Comparison of ENCODE assay signal across 9 mouse cellular contexts in the genomic region with DNA sequence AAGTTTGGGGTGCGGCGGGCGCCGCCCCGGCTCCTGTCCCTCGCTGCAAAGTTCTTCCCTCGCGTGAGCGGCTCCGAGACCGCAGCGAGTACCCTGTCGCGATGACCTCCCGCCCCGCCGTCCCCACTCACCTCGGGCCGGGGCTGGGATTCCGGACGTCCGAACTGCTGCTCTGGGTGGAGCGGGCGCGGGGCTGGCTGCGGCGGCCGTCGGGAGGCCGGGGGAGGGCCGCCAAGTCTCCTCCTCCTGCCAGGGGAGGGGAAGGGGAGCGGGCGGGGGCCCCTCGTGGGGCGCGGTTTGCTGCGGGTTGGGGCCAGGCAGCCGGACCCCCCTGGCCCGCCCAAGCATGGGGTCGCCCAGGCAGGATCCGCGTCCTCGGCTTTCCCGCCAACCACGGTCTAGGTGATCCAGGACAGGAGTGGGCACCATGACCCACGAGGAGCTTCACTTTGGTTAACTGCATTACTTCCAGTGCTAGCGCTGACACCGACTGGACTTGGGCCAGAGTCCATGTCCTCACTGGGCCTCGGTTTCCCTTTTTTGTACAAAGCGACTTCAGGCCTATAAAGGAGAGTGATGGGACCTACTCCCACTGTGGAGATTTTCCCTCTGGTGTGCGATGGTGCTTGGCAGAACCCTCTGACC. TPM values are rescaled to one million over a fixed set of nuclear protein-coding genes. Genes with fewer than 3 reads are reported as not detected.
DNase-seq lines count a peak whose midpoint lies in the region; ATAC-seq and TF ChIP-seq lines count a peak whose summit lies in the region.
"Had no signal": no experiment of that assay in that cellular context is flagged by ENCODE, and none has a peak within 500 bp of the region (broad histone marks: within the 10 kb centered on the region; RNA-seq: fewer than 3 reads in every experiment).

TSS of gene Ccdc102a (minus strand) at position 248 of the 645 bp plus-strand sequence.

- H3K9ac ChIP-seq in heart, embryonic 11.5 days (ENCODE audit: low read depth, low read length), result peak within 1 kb of the TSS; percentile 92

- H3K27me3 ChIP-seq in heart, embryonic 11.5 days (ENCODE audit: control insufficient read depth, insufficient read depth, low read length), result peaks cover 2% of the 10 kb centered on the region; the same call in 1 of the 2 replicates

- ATAC-seq in heart, embryonic 11.5 days (replicated peaks; ENCODE audit: insufficient number of reproducible peaks, low FRiP score, low TSS enrichment), result peak; percentile 70

- no peaks in the 10 kb centered on the region for H3K4me1 ChIP-seq in cortical plate, adult 2 months (ENCODE audit: control insufficient read depth, insufficient read depth, low read length)
- peaks cover 57% of the 10 kb centered on the region for H3K4me1 ChIP-seq in heart, embryonic 11.5 days (ENCODE audit: control insufficient read depth, insufficient read depth, low read length)

- no peak within 1 kb of the TSS for H3K27ac ChIP-seq in cortical plate, adult 2 months (ENCODE audit: insufficient read depth, low read length)
- peak within 1 kb of the TSS; percentile 81 for H3K27ac ChIP-seq in heart, embryonic 11.5 days (ENCODE audit: low read depth, low read length)
- H3K27ac ChIP-seq: macrophage had no signal

- H3K4me3 ChIP-seq in cortical plate, adult 2 months (ENCODE audit: insufficient read depth, low read length), result peak within 1 kb of the TSS; percentile 46
- peak within 1 kb of the TSS; percentile 91 for H3K4me3 ChIP-seq in heart, embryonic 11.5 days (ENCODE audit: low read depth, low read length)

- TF ChIP-seq CTCF in cortical plate, adult 2 months (IDR thresholded peaks at IDR 0.05; ENCODE audit: extremely low read depth, insufficient read depth, low read length), result no peak

- no peak for TF ChIP-seq POLR2A in cortical plate, adult 2 months (IDR thresholded peaks at IDR 0.05; ENCODE audit: extremely low read depth, insufficient read depth, low read length)

- H3K36me3 ChIP-seq in heart, embryonic 11.5 days (ENCODE audit: control insufficient read depth, insufficient read depth, low read length), result no peaks in the 10 kb centered on the region

- peak within 1 kb of the TSS; percentile 87 for H3K4me2 ChIP-seq in heart, embryonic 11.5 days

- no peaks in the 10 kb centered on the region for H3K9me3 ChIP-seq in heart, embryonic 11.5 days (replicated peaks; ENCODE audit: control insufficient read depth, low read length)

- WGBS in heart, embryonic 11.5 days (ENCODE audit: insufficient replicate concordance), result 1% methylated on average over 51 of the region's 51 CpGs

- DNase-seq in cerebellum, postnatal 10 days, result peak; percentile 42 to 49
- DNase-seq in cerebellum, postnatal 4 days (ENCODE audit: low spot score in 2 of 2), result no peak
- DNase-seq in kidney, postnatal 14 days, result peak; percentile 75
- peak; percentile 35 for DNase-seq in mesoderm, embryonic 11.5 days (ENCODE audit: low read depth, low spot score)
- peak; percentile 56 for DNase-seq in thymus, postnatal 4 days
- no peak for DNase-seq in B cell, adult 2 months

RNA-seq across cellular contexts. Expression of gene Ccdc102a, which starts in this region (rescaled TPM):
- polyA plus RNA-seq in cortical plate, adult 2 months (2012; rRNA removed), result 2.1 and 3.0 TPM in 2 replicates
- 22.8 and 24.8 TPM in 2 replicates for polyA plus RNA-seq in heart, embryonic 11.5 days (2014; fragmentation: Nextera tagmentation; extraction: Ambion mirVana)

Comparison
In these comparisons a context has a peak if more than half of its experiments do, and no peak if none do; other contexts are left out.
1. DNase-seq: peak in cerebellum, postnatal 10 days (2 of 2), kidney, postnatal 14 days (single experiment), mesoderm, embryonic 11.5 days (single experiment) and thymus, postnatal 4 days (single experiment); none in cerebellum, postnatal 4 days (0 of 2) and B cell, adult 2 months (0 of 2).